Mouse (Mus musculus): ENCODE measurements at regions not wholly inside any gene's neighbourhood (a gene's known extent, or its start where the extent isn't known, plus 50 kb on each side); places are given as distances from the start of the nearest gene placed in this dataset.

DNA sequence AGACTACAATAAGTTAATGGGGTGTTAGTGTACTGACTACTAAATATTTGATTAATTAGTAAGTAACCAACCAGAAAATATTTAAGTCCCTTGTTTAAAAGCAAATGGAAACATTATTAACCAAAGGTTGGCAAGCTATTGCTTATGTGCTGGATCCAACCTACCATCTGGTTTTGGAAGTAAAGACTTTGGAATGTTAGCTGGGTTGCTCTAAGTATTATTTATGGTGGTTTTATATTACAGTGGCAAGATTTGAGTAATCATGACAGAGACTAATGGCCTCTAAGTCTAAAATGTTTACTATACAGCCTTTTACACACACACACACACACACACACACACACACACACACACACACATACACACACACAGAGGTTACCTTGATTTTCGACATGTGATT, 86.1 kb upstream of the Ghr start:
- ATAC-seq, result no peak
- Histone ChIP-seq H3K4me1 (ENCODE audit: control insufficient read depth, insufficient read depth, low read length) (no peaks in the 10 kb centered on the region), H3K4me2 (ENCODE audit: low read length) (no peak overlapping the region), H3K36me3 (ENCODE audit: control insufficient read depth, insufficient read depth, low read length) (no peaks in the 10 kb centered on the region), H3K9ac (ENCODE audit: low read length) (no peak overlapping the region), H3K27ac (ENCODE audit: low read depth, low read length) (no peak overlapping the region), H3K27me3 (replicated peaks; ENCODE audit: control insufficient read depth, insufficient read depth, low read length) (no peaks in the 10 kb centered on the region), H3K9me3 (replicated peaks; ENCODE audit: control insufficient read depth, low read length) (no peaks in the 10 kb centered on the region), H3K4me3 (ENCODE audit: low read depth, low read length) (no peak overlapping the region)
- DNase-seq (ENCODE audit: low spot score), result no peak
- WGBS, result 65% methylated on average over 1 of the region's 1 CpGs

DNA sequence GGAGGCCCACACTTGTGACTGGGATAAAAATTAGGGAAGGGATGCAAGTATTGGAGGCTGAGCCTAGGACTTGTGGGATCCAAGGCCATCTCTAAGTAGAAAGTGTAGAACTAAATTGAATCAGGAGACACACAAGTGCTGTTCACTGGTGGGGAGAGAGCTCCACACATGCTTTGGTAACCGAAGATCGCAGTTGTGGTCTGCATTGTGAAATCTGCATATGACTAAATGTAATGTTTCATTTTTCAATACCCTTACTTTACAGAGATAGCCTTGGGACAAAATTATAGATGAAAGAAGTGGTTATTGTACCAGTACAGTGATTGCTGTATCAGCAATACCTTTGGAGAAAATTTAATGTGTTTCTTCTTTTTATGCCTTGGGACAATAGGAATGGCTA, 85.6 kb upstream of the Ghr start:
- Histone ChIP-seq H3K4me2 (ENCODE audit: low read length) (no peak overlapping the region), H3K36me3 (ENCODE audit: control insufficient read depth, insufficient read depth, low read length) (no peaks in the 10 kb centered on the region), H3K4me1 (ENCODE audit: control insufficient read depth, insufficient read depth, low read length) (no peaks in the 10 kb centered on the region), H3K27ac (ENCODE audit: low read depth, low read length) (no peak overlapping the region), H3K9me3 (replicated peaks; ENCODE audit: control insufficient read depth, low read length) (no peaks in the 10 kb centered on the region), H3K27me3 (replicated peaks; ENCODE audit: control insufficient read depth, insufficient read depth, low read length) (no peaks in the 10 kb centered on the region), H3K9ac (ENCODE audit: low read length) (no peak overlapping the region), H3K4me3 (ENCODE audit: low read depth, low read length) (no peak overlapping the region)
- 94% methylated on average over 2 of the region's 2 CpGs for WGBS
- ATAC-seq, result no peak
- DNase-seq (ENCODE audit: low spot score), result no peak

DNA sequence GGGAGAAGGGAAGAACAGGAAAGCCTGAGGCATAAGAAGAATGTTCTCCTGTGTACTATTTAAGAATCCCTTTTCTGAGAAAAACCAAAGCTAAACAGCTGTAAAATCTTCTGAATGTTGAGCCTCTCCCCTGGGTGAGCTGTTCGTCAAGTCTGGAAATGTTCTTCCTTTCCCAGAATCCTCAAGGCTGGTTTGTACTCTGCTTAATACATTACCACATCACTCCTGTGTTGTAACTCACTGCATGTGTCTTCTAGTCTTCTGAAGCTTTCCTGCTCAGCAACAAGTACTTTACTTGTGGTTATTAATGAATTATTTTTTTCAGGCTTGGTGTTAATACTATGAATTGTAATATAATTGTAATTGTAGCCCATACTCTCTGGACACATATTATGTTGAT, 65.4 kb upstream of the Ghr start:
- WGBS, result 81% methylated on average over 1 of the region's 1 CpGs
- H3K9me3 ChIP-seq (replicated peaks; ENCODE audit: control insufficient read depth, low read length), result no peaks in the 10 kb centered on the region

DNA sequence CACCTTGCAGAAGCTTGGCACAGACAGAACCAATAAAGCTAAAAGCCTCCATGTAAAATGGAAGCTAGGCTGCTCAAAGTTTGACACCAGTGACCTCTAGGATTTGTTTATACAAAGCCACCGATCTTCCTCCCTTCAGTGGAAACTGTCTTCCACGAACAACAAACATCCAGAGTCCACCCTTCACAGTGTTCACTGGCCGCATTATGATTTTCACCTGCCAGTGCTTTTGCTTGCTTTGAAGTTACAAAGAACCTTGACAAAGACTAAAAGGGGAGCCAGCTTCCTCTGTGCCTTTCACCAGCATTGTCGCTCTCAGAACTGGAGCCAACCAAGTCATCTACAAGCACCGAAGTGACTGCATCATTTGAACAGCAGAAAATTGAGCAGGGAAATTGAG, 56.8 kb upstream of the Ghr start:
- no peaks in the 10 kb centered on the region for H3K4me1 ChIP-seq (ENCODE audit: control insufficient read depth, insufficient read depth, low read length)
- H3K4me2 ChIP-seq (ENCODE audit: low read length), result no peak overlapping the region
- H3K27ac ChIP-seq (ENCODE audit: low read depth, low read length), result no peak overlapping the region
- H3K27me3 ChIP-seq (replicated peaks; ENCODE audit: control insufficient read depth, insufficient read depth, low read length), result no peaks in the 10 kb centered on the region
- H3K9ac ChIP-seq (ENCODE audit: low read length), result no peak overlapping the region
- no peaks in the 10 kb centered on the region for H3K9me3 ChIP-seq (replicated peaks; ENCODE audit: control insufficient read depth, low read length)
- H3K36me3 ChIP-seq (ENCODE audit: control insufficient read depth, insufficient read depth, low read length), result no peaks in the 10 kb centered on the region
- no peak overlapping the region for H3K4me3 ChIP-seq (ENCODE audit: low read depth, low read length)
- 75% methylated on average over 5 of the region's 5 CpGs for WGBS
- ATAC-seq, result no peak
- no peak for DNase-seq (ENCODE audit: low spot score)

More for the DNA sequence above, 65.4 kb upstream of the Ghr start:
- Histone ChIP-seq H3K27ac (ENCODE audit: low read depth, low read length) (no peak overlapping the region), H3K4me2 (ENCODE audit: low read length) (no peak overlapping the region), H3K36me3 (ENCODE audit: control insufficient read depth, insufficient read depth, low read length) (no peaks in the 10 kb centered on the region), H3K27me3 (replicated peaks; ENCODE audit: control insufficient read depth, insufficient read depth, low read length) (no peaks in the 10 kb centered on the region), H3K9ac (ENCODE audit: low read length) (no peak overlapping the region), H3K4me1 (ENCODE audit: control insufficient read depth, insufficient read depth, low read length) (no peaks in the 10 kb centered on the region), H3K4me3 (ENCODE audit: low read depth, low read length) (no peak overlapping the region)
- no peak for ATAC-seq
- DNase-seq (ENCODE audit: low spot score), result no peak

Measured in forebrain, embryonic 14.5 days (tissue).